Mouse (Mus musculus): Measurements from ENCODE around the gene Eef1b2. TPM values are rescaled to one million over a fixed set of nuclear protein-coding genes. Genes with fewer than 3 reads are reported as not detected.

Gene Eef1b2
- polyA plus RNA-seq, 1 experiment from 2014 or later: 1,117 TPM

DNA sequence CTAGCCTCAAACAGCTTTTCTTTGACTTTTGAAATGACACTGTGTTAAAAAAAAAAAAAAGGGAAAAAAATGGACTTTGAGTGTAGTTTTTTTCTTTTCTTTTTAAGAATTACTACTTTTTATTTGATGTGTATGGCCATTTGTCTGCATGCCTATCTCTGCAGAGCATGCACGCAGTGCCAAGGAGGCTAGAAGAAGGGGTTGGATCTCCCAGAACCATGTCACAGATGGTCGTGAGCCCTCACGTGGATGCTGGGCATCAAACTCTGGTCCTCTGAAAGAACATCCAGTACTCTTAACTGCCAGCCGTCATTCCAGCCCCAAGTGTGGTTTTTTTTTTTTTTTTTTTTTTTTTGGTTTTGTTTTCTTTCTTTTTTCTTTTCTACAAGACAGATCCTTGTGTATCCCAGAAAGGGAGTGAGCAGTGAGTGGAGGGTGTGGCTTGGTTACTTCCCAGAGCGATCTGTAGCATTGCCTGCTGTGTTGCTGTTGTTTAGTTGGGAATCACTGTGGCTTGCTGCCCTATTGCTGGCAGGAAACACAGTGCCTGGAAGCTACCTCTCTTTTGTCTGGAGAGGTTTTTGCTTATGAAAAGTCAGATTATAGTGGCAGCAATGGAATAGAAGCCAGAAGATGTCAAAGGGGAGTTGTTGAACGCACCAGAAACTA, 33.4 kb downstream of the Eef1b2 start:
- ChIA-PET CTCF (no interaction called here), POLR2A (no interaction called here)
- DNase-seq (ENCODE audit: low read depth, low spot score): no peak
- no peak for ATAC-seq
- TF ChIP-seq CTCF (IDR thresholded peaks at IDR 0.05): no peak
- H3K27me3 ChIP-seq: no peaks in the 10 kb centered on the region
- in situ Hi-C loops (cut with MboI; ENCODE audit: low pct_unique_long_range_greater_than_20kb): loop anchor here (25.0 kb wide), 1 partner anchor 1277 kb away; no protein-coding TSS in a partner anchor

- ChIA-PET CTCF (interaction anchor here (1.0 kb wide), 1 partner anchor 10 kb away, joined by 3 read pairs; no protein-coding TSS in a partner anchor), POLR2A (no interaction called here)
- DNase-seq (ENCODE audit: low read depth, low spot score): no peak
- peaks cover 6% of the 10 kb centered on the region for H3K27me3 ChIP-seq
- in situ Hi-C loops (cut with MboI; ENCODE audit: low pct_unique_long_range_greater_than_20kb): loop anchor here (25.0 kb wide), 1 partner anchor 1274 kb away; no protein-coding TSS in a partner anchor
- TF ChIP-seq CTCF (IDR thresholded peaks at IDR 0.05): no peak
- no peak for ATAC-seq
Measured at GRCm38 (mm10) chr1:63213478-63214270, 37.0 kb downstream of the Eef1b2 start.

- DNase-seq (ENCODE audit: low read depth, low spot score) (no peak), ATAC-seq (no peak)
- POLR2A ChIA-PET: no interaction called here
- CTCF ChIA-PET: interaction anchor here (1.0 kb wide), 1 partner anchor 9 kb away, joined by 3 read pairs; no protein-coding TSS in a partner anchor
- peaks cover 6% of the 10 kb centered on the region for H3K27me3 ChIP-seq
- in situ Hi-C loops (cut with MboI; ENCODE audit: low pct_unique_long_range_greater_than_20kb): loop anchor here (25.0 kb wide), 1 partner anchor 1273 kb away; no protein-coding TSS in a partner anchor
- no peak for TF ChIP-seq CTCF (IDR thresholded peaks at IDR 0.05)
Measured at GRCm38 (mm10) chr1:63214271-63214558, 37.6 kb downstream of the Eef1b2 start, which contains the start of gene Gpr1. Gene Gpr1, minus strand, starts transcription at chr1:63214543.

DNA sequence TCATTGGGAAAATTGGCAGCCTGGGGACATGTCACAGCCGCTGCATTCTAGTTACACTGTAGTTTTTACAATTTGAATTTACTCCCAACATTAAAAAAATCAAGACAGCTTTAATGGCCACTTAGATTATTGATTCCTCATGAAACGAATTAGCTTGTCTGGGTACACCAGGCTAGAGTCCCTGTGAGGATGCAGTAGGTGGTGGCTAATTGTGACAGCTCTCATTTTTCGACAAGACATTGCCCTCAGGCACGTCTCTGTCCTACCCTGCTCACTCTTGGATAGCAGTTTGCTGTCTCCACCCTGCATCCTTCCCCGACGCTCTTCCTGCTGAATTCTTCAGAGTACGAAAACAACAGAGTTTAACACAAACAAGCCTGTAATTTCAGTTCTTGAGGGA, 38.0 kb downstream of the Eef1b2 start:
- H3K27me3 ChIP-seq: peaks cover 6% of the 10 kb centered on the region
- ChIA-PET POLR2A (no interaction called here), CTCF (no interaction called here)
- in situ Hi-C loops (cut with MboI; ENCODE audit: low pct_unique_long_range_greater_than_20kb): loop anchor here (25.0 kb wide), 1 partner anchor 1273 kb away; no protein-coding TSS in a partner anchor
- no peak for TF ChIP-seq CTCF (IDR thresholded peaks at IDR 0.05)
- DNase-seq (ENCODE audit: low read depth, low spot score): no peak
- no peak for ATAC-seq

DNA sequence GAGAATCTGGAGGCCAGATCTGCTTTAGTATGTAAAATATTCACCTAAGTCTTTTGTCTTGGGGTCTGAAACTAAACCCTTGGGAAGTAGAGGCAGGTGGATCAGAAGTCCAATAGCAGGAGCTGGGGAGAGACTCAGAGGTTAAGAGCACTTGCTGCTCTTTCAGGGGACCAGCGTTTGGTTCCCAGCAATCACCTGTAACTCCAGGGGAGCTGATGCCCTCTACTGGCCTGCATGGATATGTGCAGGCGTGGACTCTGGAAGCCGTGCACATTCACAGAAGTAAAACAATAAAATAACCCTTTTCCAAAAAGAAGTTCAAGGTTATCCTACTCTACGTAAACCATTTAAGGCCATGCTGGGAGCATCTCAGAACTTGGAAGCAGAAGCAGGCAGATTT, 42.7 kb downstream of the Eef1b2 start:
- CTCF ChIA-PET: no interaction called here
- in situ Hi-C loops (cut with MboI; ENCODE audit: low pct_unique_long_range_greater_than_20kb): loop anchor here (25.0 kb wide), 1 partner anchor 1268 kb away; no protein-coding TSS in a partner anchor
- ATAC-seq (no peak), DNase-seq (ENCODE audit: low read depth, low spot score) (no peak)
- H3K27me3 ChIP-seq: peaks cover 14% of the 10 kb centered on the region
- peak; percentile 24 for TF ChIP-seq CTCF (IDR thresholded peaks at IDR 0.05)
- POLR2A ChIA-PET: no interaction called here

GRCm38 (mm10) chr1:63225009-63225408, 48.4 kb downstream of the Eef1b2 start:
- ChIA-PET CTCF (interaction anchor here (1.5 kb wide), 1 partner anchor 17 kb away, joined by 3 read pairs; no protein-coding TSS in a partner anchor), POLR2A (no interaction called here)
- ATAC-seq: no peak
- in situ Hi-C loops (cut with MboI; ENCODE audit: low pct_unique_long_range_greater_than_20kb): no loop called here
- peaks cover 16% of the 10 kb centered on the region for H3K27me3 ChIP-seq
- no peak for TF ChIP-seq CTCF (IDR thresholded peaks at IDR 0.05)
- no peak for DNase-seq (ENCODE audit: low read depth, low spot score)

DNA sequence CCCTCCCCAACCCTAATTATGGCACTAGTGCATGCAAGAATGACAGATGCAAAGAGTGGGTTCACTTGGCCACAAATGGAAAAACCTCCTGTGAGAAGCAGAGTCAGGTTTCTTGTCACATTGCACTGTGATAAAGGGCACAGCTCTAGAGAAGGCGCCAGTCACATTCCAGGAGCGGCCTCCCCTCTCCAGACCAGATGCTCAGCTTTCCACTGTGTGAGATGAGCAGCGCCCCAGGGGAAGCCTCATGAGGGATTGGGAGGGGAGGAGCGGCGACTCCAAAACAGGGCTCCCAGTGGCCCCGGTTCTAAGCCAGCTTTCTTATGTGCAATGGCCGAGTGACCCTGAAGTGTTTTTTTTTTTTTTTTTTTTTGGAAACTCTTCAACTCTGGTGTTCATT, 49.3 kb downstream of the Eef1b2 start:
- no peak for DNase-seq (ENCODE audit: low read depth, low spot score)
- peaks cover 21% of the 10 kb centered on the region for H3K27me3 ChIP-seq
- TF ChIP-seq CTCF (IDR thresholded peaks at IDR 0.05): no peak
- ChIA-PET CTCF (interaction anchor here (1.5 kb wide), 1 partner anchor 18 kb away, joined by 3 read pairs; no protein-coding TSS in a partner anchor), POLR2A (no interaction called here)
- in situ Hi-C loops (cut with MboI; ENCODE audit: low pct_unique_long_range_greater_than_20kb): no loop called here
- ATAC-seq: no peak

GRCm38 (mm10) chr1:63227241-63227640, 50.6 kb downstream of the Eef1b2 start:
- in situ Hi-C loops (cut with MboI; ENCODE audit: low pct_unique_long_range_greater_than_20kb): no loop called here

More at GRCm38 (mm10) chr1:63227241-63227640, 50.6 kb downstream of the Eef1b2 start:
- peaks cover 21% of the 10 kb centered on the region for H3K27me3 ChIP-seq
- ChIA-PET CTCF (interaction anchor here (1.5 to 1.7 kb wide), 2 partner anchors 28 to 47 kb away, joined by 3 to 5 read pairs; no protein-coding TSS in a partner anchor), POLR2A (no interaction called here)
- DNase-seq (ENCODE audit: low read depth, low spot score) (no peak), ATAC-seq (no peak)
- no peak for TF ChIP-seq CTCF (IDR thresholded peaks at IDR 0.05)

Other genes starting within 250 kb of the Eef1b2 start
- 9.6 TPM for gene Ino80d, start 62.2 kb upstream of the Eef1b2 start, polyA plus RNA-seq (2021)
- gene Ndufs1, start within 50 bp of the Eef1b2 start, polyA plus RNA-seq (2021): 203 TPM
- not detected for gene Gpr1, start 37.7 kb downstream of the Eef1b2 start, polyA plus RNA-seq (2021)
- gene Zdbf2, start 96.4 kb downstream of the Eef1b2 start, polyA plus RNA-seq (2021): not detected

Measured in Patski (cell line).